Mouse (Mus musculus) heart, embryonic 13.5 days (tissue): ENCODE data around the gene Ncam1. TPM values are rescaled to one million over a fixed set of nuclear protein-coding genes. Genes with fewer than 3 reads are reported as not detected.

ENCODE experiments used
- ATAC-seq: fragments of 200-750 bp; cut with Nextera tagmentation; 2 replicates; pipeline ENCODE4 v1.8.0; 2017; ENCODE audit warnings: moderate TSS enrichment; ENCODE audit not compliant: insufficient number of reproducible peaks, low FRiP score, low TSS enrichment; ENCODE audit errors: extremely low read depth
- H3K27ac ChIP-seq: fragments of 300-500 bp; sonication (generic); replicated peaks from 2 replicates; pipeline ENCODE4 v1.5.1; 2015; ENCODE audit warnings: moderate library complexity, mild to moderate bottlenecking, inconsistent platforms
- H3K27me3 ChIP-seq: fragments of 300-500 bp; sonication (generic); replicated peaks from 2 replicates; pipeline ENCODE4 v1.6.1; 2015; ENCODE audit warnings: mild to moderate bottlenecking, inconsistent platforms
- H3K36me3 ChIP-seq: fragments of 300-500 bp; sonication (generic); 2 replicates; pipeline ENCODE4 v1.6.1; 2015; ENCODE audit warnings: mild to moderate bottlenecking, inconsistent platforms
- H3K4me1 ChIP-seq: fragments of 300-500 bp; sonication (generic); 2 replicates; pipeline ENCODE4 v1.6.1; 2015; ENCODE audit warnings: inconsistent platforms
- H3K4me2 ChIP-seq: fragments of 300-500 bp; sonication (generic); 2 replicates; pipeline ENCODE4 v1.6.1; 2015; ENCODE audit warnings: inconsistent platforms, mild to moderate bottlenecking, moderate library complexity
- H3K4me3 ChIP-seq: fragments of 300-500 bp; sonication (generic); 2 replicates; pipeline ENCODE4 v1.5.1; 2015; ENCODE audit warnings: moderate library complexity, mild to moderate bottlenecking, inconsistent platforms
- H3K9ac ChIP-seq: fragments of 300-500 bp; sonication (generic); 2 replicates; pipeline ENCODE4 v1.6.1; 2015; ENCODE audit warnings: inconsistent platforms, mild to moderate bottlenecking, moderate library complexity
- H3K9me3 ChIP-seq: fragments of 300-500 bp; sonication (generic); 2 replicates; pipeline ENCODE4 v1.6.1; 2016; ENCODE audit warnings: inconsistent platforms
- WGBS: fragments of 180-500 bp; shearing (Covaris S2); methylation state at CpG from one replicate; pipeline ENCODE4 v1.1.7; 2015; ENCODE audit warnings: mixed read lengths; 5-methylcytosine and 5-hydroxymethylcytosine counted together
- polyA plus RNA-seq: library from polyadenylated mRNA; unstranded; fragments of >200 nt; fragmentation: Nextera tagmentation; extraction: Ambion mirVana; gene quantifications from 2 replicates; pipeline ENCODE4 v1.2.1, GENCODE M21; 2015

The Ncam1 gene
- polyA plus RNA-seq, 1 experiment from 2014 or later = 74.7 TPM

GRCm38 (mm10) chr9:49672646-49673199 is 126.0 kb downstream of the Ncam1 start:
- no peak overlapping the region for H3K27ac ChIP-seq
- H3K4me3 ChIP-seq = no peak overlapping the region
- H3K4me1 ChIP-seq = peaks cover 16% of the 10 kb centered on the region
- WGBS = 60% methylated on average over 6 of the region's 6 CpGs
- no peaks in the 10 kb centered on the region for H3K27me3 ChIP-seq
- ATAC-seq = no peak
- H3K9me3 ChIP-seq = no peaks in the 10 kb centered on the region
- H3K36me3 ChIP-seq = peaks cover 3% of the 10 kb centered on the region; the same call in 1 of the 2 replicates
- H3K4me2 ChIP-seq = no peak overlapping the region
- H3K9ac ChIP-seq = no peak overlapping the region

- H3K4me2 ChIP-seq = no peak overlapping the region
- H3K9ac ChIP-seq = no peak overlapping the region
- H3K27me3 ChIP-seq = no peaks in the 10 kb centered on the region
- H3K9me3 ChIP-seq = 0 out of 2 replicates have a peak, but pooled peaks cover 7% of the 10 kb centered on the region
- H3K36me3 ChIP-seq = peaks cover 10% of the 10 kb centered on the region
- ATAC-seq = no peak
- peaks cover 7% of the 10 kb centered on the region for H3K4me1 ChIP-seq
- no peak overlapping the region for H3K4me3 ChIP-seq
- H3K27ac ChIP-seq = no peak overlapping the region
Observed at GRCm38 (mm10) chr9:49667066-49667465, 131.7 kb downstream of the Ncam1 start.

GRCm38 (mm10) chr9:49665361-49665760 is 133.4 kb downstream of the Ncam1 start:
- no peaks in the 10 kb centered on the region for H3K27me3 ChIP-seq
- H3K4me2 ChIP-seq = no peak overlapping the region
- ATAC-seq = no peak; the same call in 1 of the 2 replicates
- whole genome bisulfite sequencing = 40% methylated on average over 5 of the region's 5 CpGs
- 0 out of 2 replicates have a peak, but pooled peaks cover 7% of the 10 kb centered on the region for H3K9me3 ChIP-seq
- peaks cover 10% of the 10 kb centered on the region for H3K36me3 ChIP-seq
- no peak overlapping the region; the same call in 1 of the 2 replicates for H3K27ac ChIP-seq
- H3K4me1 ChIP-seq = peaks cover 13% of the 10 kb centered on the region
- H3K9ac ChIP-seq = no peak overlapping the region
- H3K4me3 ChIP-seq = no peak overlapping the region

- ATAC-seq = no peak
- Histone ChIP-seq H3K27me3 (no peaks in the 10 kb centered on the region), H3K36me3 (peaks cover 7% of the 10 kb centered on the region; the same call in 1 of the 2 replicates), H3K27ac (no peak overlapping the region), H3K9ac (no peak overlapping the region), H3K4me2 (no peak overlapping the region), H3K9me3 (0 out of 2 replicates have a peak, but pooled peaks cover 7% of the 10 kb centered on the region), H3K4me3 (no peak overlapping the region), H3K4me1 (peaks cover 13% of the 10 kb centered on the region)
- WGBS = 81% methylated on average over 8 of the region's 8 CpGs
Observed at GRCm38 (mm10) chr9:49663927-49664320, 134.8 kb downstream of the Ncam1 start.

GRCm38 (mm10) chr9:49662958-49663926 is 135.5 kb downstream of the Ncam1 start:
- Histone ChIP-seq H3K9me3 (0 out of 2 replicates have a peak, but pooled peaks cover 7% of the 10 kb centered on the region), H3K4me1 (peaks cover 16% of the 10 kb centered on the region), H3K27me3 (no peaks in the 10 kb centered on the region), H3K36me3 (peaks cover 7% of the 10 kb centered on the region; the same call in 1 of the 2 replicates), H3K4me2 (no peak overlapping the region), H3K27ac (no peak overlapping the region), H3K4me3 (no peak overlapping the region), H3K9ac (no peak overlapping the region)
- WGBS = 79% methylated on average over 8 of the region's 8 CpGs
- no peak for ATAC-seq

- no peak overlapping the region for H3K27ac ChIP-seq
- WGBS = 79% methylated on average over 2 of the region's 2 CpGs
- H3K4me1 ChIP-seq = peaks cover 16% of the 10 kb centered on the region
- H3K36me3 ChIP-seq = no peaks in the 10 kb centered on the region
- H3K9me3 ChIP-seq = no peaks in the 10 kb centered on the region
- H3K27me3 ChIP-seq = no peaks in the 10 kb centered on the region
- no peak overlapping the region for H3K4me3 ChIP-seq
- ATAC-seq = no peak
- no peak overlapping the region for H3K4me2 ChIP-seq
- no peak overlapping the region for H3K9ac ChIP-seq
Observed at GRCm38 (mm10) chr9:49661480-49661879, 137.2 kb downstream of the Ncam1 start.

- no peak overlapping the region for H3K4me2 ChIP-seq
- no peak for ATAC-seq
- H3K9ac ChIP-seq = no peak overlapping the region
- no peaks in the 10 kb centered on the region for H3K36me3 ChIP-seq
- no peak overlapping the region for H3K27ac ChIP-seq
- no peak overlapping the region for H3K4me3 ChIP-seq
- WGBS = 87% methylated on average over 4 of the region's 4 CpGs
- H3K4me1 ChIP-seq = peaks cover 12% of the 10 kb centered on the region
- H3K27me3 ChIP-seq = no peaks in the 10 kb centered on the region
- H3K9me3 ChIP-seq = no peaks in the 10 kb centered on the region
Observed at GRCm38 (mm10) chr9:49658381-49658856, 140.3 kb downstream of the Ncam1 start.

- Histone ChIP-seq H3K9me3 (peaks cover 2% of the 10 kb centered on the region; the same call in 1 of the 2 replicates), H3K4me2 (no peak overlapping the region), H3K36me3 (peaks cover 6% of the 10 kb centered on the region), H3K9ac (no peak overlapping the region), H3K27ac (no peak overlapping the region), H3K4me3 (no peak overlapping the region), H3K27me3 (no peaks in the 10 kb centered on the region), H3K4me1 (peaks cover 7% of the 10 kb centered on the region)
- ATAC-seq = no peak
- WGBS = 81% methylated on average over 3 of the region's 3 CpGs
Observed at GRCm38 (mm10) chr9:49654470-49654869, 144.3 kb downstream of the Ncam1 start.

GRCm38 (mm10) chr9:49653478-49654245 is 145.1 kb downstream of the Ncam1 start:
- WGBS = 76% methylated on average over 9 of the region's 9 CpGs
- H3K27me3 ChIP-seq = no peaks in the 10 kb centered on the region
- H3K4me2 ChIP-seq = no peak overlapping the region
- no peak overlapping the region for H3K9ac ChIP-seq
- peaks cover 9% of the 10 kb centered on the region; the same call in 1 of the 2 replicates for H3K9me3 ChIP-seq
- no peak for ATAC-seq
- H3K4me3 ChIP-seq = no peak overlapping the region
- peaks cover 7% of the 10 kb centered on the region for H3K4me1 ChIP-seq
- peaks cover 14% of the 10 kb centered on the region for H3K36me3 ChIP-seq
- no peak overlapping the region for H3K27ac ChIP-seq

- ATAC-seq = no peak
- H3K9me3 ChIP-seq = peaks cover 19% of the 10 kb centered on the region
- no peaks in the 10 kb centered on the region for H3K4me1 ChIP-seq
- no peak overlapping the region for H3K9ac ChIP-seq
- no peak overlapping the region for H3K4me2 ChIP-seq
- WGBS = 93% methylated on average over 2 of the region's 2 CpGs
- H3K27ac ChIP-seq = no peak overlapping the region
- no peak overlapping the region for H3K4me3 ChIP-seq
- H3K27me3 ChIP-seq = no peaks in the 10 kb centered on the region
- H3K36me3 ChIP-seq = peaks cover 18% of the 10 kb centered on the region
Observed at GRCm38 (mm10) chr9:49644296-49644695, 154.4 kb downstream of the Ncam1 start.

- Histone ChIP-seq H3K9me3 (no peaks in the 10 kb centered on the region), H3K4me2 (no peak overlapping the region), H3K27me3 (no peaks in the 10 kb centered on the region), H3K9ac (no peak overlapping the region), H3K4me1 (no peaks in the 10 kb centered on the region), H3K36me3 (no peaks in the 10 kb centered on the region; the same call in 1 of the 2 replicates), H3K27ac (no peak overlapping the region), H3K4me3 (no peak overlapping the region)
- no peak for ATAC-seq
- WGBS = 84% methylated on average over 3 of the region's 3 CpGs
Observed at GRCm38 (mm10) chr9:49640764-49641163, 158.0 kb downstream of the Ncam1 start.
